Mouse (Mus musculus) spleen, postnatal 0 days (tissue): ENCODE results near the gene Nckap5l. TPM values are rescaled to one million over a fixed set of nuclear protein-coding genes. Genes with fewer than 3 reads are reported as not detected.

Experiments used
- polyA plus RNA-seq: library from polyadenylated mRNA; unstranded; fragments of >200 nt; fragmentation: Nextera tagmentation; extraction: Ambion mirVana; gene quantifications from 2 replicates; pipeline ENCODE4 v1.2.1, GENCODE M21; 2015

Gene Nckap5l
- 1.4 and 2.2 TPM in 2 replicates for polyA plus RNA-seq

DNA sequence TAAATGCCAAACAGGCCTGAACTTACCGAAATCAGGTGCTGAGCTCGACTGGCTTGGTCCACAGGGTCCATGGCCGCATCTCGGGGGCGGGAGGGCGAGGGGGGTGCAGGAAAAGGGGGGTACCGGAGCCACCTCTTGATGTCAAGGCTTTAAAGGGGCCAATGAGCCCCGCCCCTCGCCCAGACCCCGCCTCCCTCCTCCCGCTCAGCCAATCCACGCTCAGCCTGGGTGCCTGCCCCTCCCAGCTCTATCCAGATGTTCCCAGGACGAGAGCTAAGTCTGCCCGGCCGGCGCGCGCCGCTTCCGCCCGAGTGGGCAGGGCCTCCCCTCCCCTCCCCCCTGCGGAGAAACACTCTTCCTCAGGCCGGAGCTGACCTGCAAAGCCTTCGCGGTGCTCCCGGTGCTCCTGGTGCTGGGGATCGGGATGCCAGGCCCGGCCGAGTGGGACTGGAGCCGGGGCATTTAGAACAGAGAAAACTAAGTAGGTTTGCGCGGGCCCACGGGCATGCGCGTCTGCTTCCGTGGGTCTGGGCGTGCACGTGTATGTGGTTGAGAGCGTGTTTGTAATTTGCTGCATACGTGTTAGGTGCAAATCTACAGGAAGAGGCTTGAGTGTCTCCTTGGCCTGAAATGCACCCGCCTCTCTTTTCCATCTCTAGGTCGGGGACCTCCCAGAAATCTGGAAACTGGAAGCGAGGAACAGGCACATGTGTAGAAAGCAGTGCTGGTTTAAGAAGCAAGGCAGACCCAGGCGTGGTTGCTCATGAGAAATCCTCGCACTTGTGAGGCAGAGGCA, at the start of gene Nckap5l:
Gene Nckap5l (minus strand): TSS at position 143 of the 796 bp plus-strand sequence.

DNA sequence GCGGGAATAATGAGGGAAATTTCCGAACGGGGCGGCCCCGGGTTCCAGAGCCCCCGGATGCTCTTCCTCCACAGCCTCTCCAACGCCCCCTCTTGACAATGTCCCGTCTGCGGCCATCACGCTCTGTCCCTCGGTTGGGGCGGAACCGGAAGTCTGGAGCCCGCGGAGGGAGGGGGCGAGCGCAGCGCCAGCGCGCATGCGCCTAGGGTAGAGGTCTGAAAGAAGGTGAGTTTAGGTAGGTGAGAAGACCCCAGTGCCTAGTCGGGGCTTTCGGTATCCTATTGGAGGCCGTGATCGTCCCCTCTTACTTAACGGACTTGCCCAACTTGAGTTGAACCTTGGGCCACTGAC, 17.0 kb upstream of the Nckap5l start, which contains the start of gene Bcdin3d:
Gene Bcdin3d (minus strand): TSS at position 155 of the 351 bp plus-strand sequence.

DNA sequence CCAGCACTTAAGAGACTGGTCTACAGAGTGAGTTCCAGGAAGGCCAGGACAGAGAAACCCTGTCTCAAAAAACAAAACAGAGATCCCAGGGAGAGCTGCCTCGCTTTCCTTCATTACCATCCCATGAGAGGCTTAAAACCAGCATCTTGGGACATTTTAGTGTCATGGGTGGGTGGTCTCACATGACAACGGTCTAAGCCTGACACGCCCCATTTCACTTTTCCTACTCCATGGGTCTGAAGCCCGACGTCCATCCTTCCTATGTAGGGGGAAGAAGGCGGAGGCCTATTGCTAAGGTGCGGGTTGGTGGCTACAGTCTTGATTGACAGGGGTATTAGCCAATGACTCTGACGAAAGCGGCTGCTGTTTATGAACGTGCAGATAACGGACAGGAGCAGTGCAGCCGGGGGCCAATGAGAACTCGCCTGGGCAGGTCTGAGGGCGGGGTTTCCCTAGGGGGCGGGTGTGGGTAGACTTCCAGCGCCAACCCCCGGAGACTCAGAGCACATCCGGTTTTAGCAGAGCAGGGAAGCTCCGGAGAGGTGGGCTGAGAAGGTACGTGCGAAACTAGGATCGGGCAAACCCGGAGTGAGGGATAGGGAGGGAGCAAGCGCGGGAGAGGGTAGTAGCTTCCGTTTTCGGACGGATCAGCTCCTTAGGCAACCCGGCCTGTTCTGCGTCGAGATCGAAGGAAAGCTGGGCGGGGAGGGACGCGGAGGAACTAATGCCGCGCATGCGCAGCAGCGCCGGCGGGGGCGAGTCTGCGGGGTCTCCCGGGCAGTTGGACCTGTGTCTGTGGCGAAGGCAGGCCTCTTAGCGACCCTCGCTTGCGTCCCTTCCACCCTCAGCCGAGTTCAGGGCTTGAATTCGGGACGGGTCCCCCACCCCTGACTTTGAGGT, 64.8 kb downstream of the Nckap5l start, which contains the start of gene Tmbim6:
Gene Tmbim6 (plus strand): TSS at position 397 of the 900 bp plus-strand sequence.

Other genes with a start within 250 kb of the Nckap5l start
- 0.50 and 0.59 TPM in 2 replicates for gene Kcnh3, start 232.9 kb downstream of the Nckap5l start, polyA plus RNA-seq
- 66.4 and 69.8 TPM in 2 replicates for gene Mcrs1, start 205.8 kb downstream of the Nckap5l start, polyA plus RNA-seq
- 11.2 and 16.8 TPM in 2 replicates for gene Prpf40b, start 162.7 kb downstream of the Nckap5l start, polyA plus RNA-seq
- gene Fam186b, start 161.9 kb downstream of the Nckap5l start, polyA plus RNA-seq = 0.05 TPM in 1 of 2 replicates, not detected in the other
- 7.0 and 9.0 TPM in 2 replicates for gene Fmnl3, start 87.3 kb downstream of the Nckap5l start, polyA plus RNA-seq
- gene Tmbim6, start 64.9 kb downstream of the Nckap5l start, polyA plus RNA-seq = 228 and 262 TPM in 2 replicates
- 7.7 and 8.2 TPM in 2 replicates for gene Bcdin3d, start 17.0 kb upstream of the Nckap5l start, polyA plus RNA-seq
- 0.13 TPM in 1 of 2 replicates, not detected in the other for gene Faim2, start 70.4 kb upstream of the Nckap5l start, polyA plus RNA-seq
- not detected in 2 replicates for gene Aqp2, start 121.3 kb upstream of the Nckap5l start, polyA plus RNA-seq
- gene Aqp5, start 133.0 kb upstream of the Nckap5l start, polyA plus RNA-seq = 0.17 and 0.29 TPM in 2 replicates
- not detected in 2 replicates for gene Aqp6, start 143.7 kb upstream of the Nckap5l start, polyA plus RNA-seq
- gene Racgap1, start 193.9 kb upstream of the Nckap5l start, polyA plus RNA-seq = 70.4 and 74.5 TPM in 2 replicates
- 0.25 and 0.52 TPM in 2 replicates for gene Asic1, start 212.6 kb upstream of the Nckap5l start, polyA plus RNA-seq
- gene Smarcd1, start 244.4 kb upstream of the Nckap5l start, polyA plus RNA-seq = 11.6 and 14.5 TPM in 2 replicates
- not detected in 2 replicates for gene Gm17349, start 247.7 kb upstream of the Nckap5l start, polyA plus RNA-seq